Mouse (Mus musculus): ENCODE measurements at regions not wholly inside any gene's neighbourhood (a gene's known extent, or its start where the extent isn't known, plus 50 kb on each side); places are given as distances from the start of the nearest gene placed in this dataset.

- TF ChIP-seq POLR2A (IDR thresholded peaks at IDR 0.05; ENCODE audit: borderline replicate concordance, extremely low read depth, low read depth, low read length) = no peak
- TF ChIP-seq CTCF (IDR thresholded peaks at IDR 0.05; ENCODE audit: insufficient read depth, low read length) = no peak
These were observed 178.0 kb downstream of the Samd5 start for GRCm38 (mm10) chr10:9497021-9497420.
